Mouse (Mus musculus) spleen, adult 2 months (tissue): ENCODE measurements at regions not wholly inside any gene's neighbourhood (a gene's known extent, or its start where the extent isn't known, plus 50 kb on each side); places are given as distances from the start of the nearest gene placed in this dataset.

Experiments
- CTCF ChIP-seq: fragments of 200-500 bp; IDR thresholded peaks from 2 replicates; pipeline ENCODE4 v1.5.1; 2011; ENCODE audit warnings: mild to moderate bottlenecking, inconsistent platforms; ENCODE audit not compliant: insufficient read depth, insufficient read length, insufficient replicate concordance; ENCODE audit errors: extremely low read depth
- POLR2A ChIP-seq: fragments of 200-500 bp; IDR thresholded peaks from 2 replicates; pipeline ENCODE4 v1.6.1; 2011; ENCODE audit warnings: low read depth, low read length, inconsistent platforms

DNA sequence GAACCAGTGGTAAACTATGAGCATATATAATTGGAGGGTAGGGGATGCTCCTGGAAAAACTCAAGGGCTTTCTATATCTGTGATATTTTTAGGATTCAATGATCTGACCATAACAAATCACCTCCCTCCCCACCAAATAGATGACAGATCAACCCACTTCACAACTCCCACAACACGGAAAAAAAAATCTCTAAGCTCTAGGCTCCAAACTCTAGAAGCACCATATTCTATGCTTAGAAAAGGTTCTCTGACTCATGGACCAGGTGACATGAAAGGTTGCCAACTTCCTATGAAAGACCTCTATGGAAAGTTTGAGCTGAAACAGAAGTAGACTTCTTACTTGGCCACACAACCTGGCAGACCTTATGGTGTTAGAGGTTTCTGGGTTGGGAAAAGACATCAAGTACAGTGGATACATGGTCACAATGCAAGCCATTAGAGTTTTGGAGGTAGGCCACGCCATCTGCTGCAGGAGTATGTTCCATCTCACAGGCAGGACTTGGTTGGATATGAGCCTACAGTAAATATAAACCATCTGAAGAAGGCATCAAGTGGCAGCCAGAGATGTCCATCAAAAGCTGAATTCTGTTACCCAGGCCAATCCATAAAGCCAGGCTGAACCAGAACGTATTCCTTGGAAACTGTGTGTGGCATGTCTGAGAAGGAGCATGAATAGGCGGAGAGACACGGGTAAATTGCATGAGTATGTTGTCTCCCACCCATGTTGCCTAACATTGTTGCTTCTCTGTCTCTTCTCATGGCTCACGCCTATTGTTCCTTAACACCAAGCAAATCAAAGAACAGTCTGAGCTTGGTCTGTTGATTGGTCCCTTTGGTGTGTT, 257.2 kb downstream of the Gm9195 start:
- no peak for TF ChIP-seq CTCF
- TF ChIP-seq POLR2A: no peak
